Mouse (Mus musculus): ENCODE measurements around the gene Bzw1.
A peak's percentile ranks its signal among the peaks of the same experiment; 100 is the strongest.

Bzw1 gene

GRCm38 (mm10) chr1:58396179-58396578 lies 3.5 kb downstream of the Bzw1 start:
- peak; percentile 47 for DNase-seq (ENCODE audit: low read depth)

- DNase-seq (ENCODE audit: low read depth), result no peak
These were observed 5.0 kb downstream of the Bzw1 start for GRCm38 (mm10) chr1:58397731-58398130.

- peak; percentile 12 for DNase-seq (ENCODE audit: low read depth)
These were observed 8.7 kb downstream of the Bzw1 start for GRCm38 (mm10) chr1:58401396-58401795.

- DNase-seq (ENCODE audit: low read depth), result peak; percentile 24
These were observed 11.0 kb downstream of the Bzw1 start for GRCm38 (mm10) chr1:58403745-58404144.

- no peak for DNase-seq (ENCODE audit: low read depth)
These were observed 14.6 kb downstream of the Bzw1 start for GRCm38 (mm10) chr1:58407321-58407720.

GRCm38 (mm10) chr1:58408141-58408540 lies 15.4 kb downstream of the Bzw1 start:
- no peak for DNase-seq (ENCODE audit: low read depth)

GRCm38 (mm10) chr1:58409553-58410197 lies 17.0 kb downstream of the Bzw1 start:
- DNase-seq (ENCODE audit: low read depth), result peak; percentile 45

GRCm38 (mm10) chr1:58410198-58410588 lies 17.5 kb downstream of the Bzw1 start:
- DNase-seq (ENCODE audit: low read depth), result peak; percentile 46

- peak; percentile 37 for DNase-seq (ENCODE audit: low read depth)
These were observed 18.1 kb downstream of the Bzw1 start for GRCm38 (mm10) chr1:58410776-58411175.

GRCm38 (mm10) chr1:58415442-58415841 lies 22.7 kb downstream of the Bzw1 start:
- peak; percentile 69 for DNase-seq (ENCODE audit: low read depth)

- DNase-seq (ENCODE audit: low read depth), result no peak
These were observed 23.4 kb downstream of the Bzw1 start for GRCm38 (mm10) chr1:58416048-58416447.

- peak; percentile 46 for DNase-seq (ENCODE audit: low read depth)
These were observed 27.3 kb downstream of the Bzw1 start for GRCm38 (mm10) chr1:58420032-58420431.

- peak; percentile 56 for DNase-seq (ENCODE audit: low read depth)
These were observed 28.3 kb downstream of the Bzw1 start for GRCm38 (mm10) chr1:58420961-58421360.

- peak; percentile 95 for DNase-seq (ENCODE audit: low read depth)
These were observed 30.2 kb downstream of the Bzw1 start for GRCm38 (mm10) chr1:58422879-58423278.

- DNase-seq (ENCODE audit: low read depth), result peak; percentile 96
These were observed 30.9 kb downstream of the Bzw1 start, which contains the start of gene Clk1 for GRCm38 (mm10) chr1:58423371-58424248. Gene Clk1 (minus strand): TSS chr1:58424066.

GRCm38 (mm10) chr1:58424551-58424950 lies 31.9 kb downstream of the Bzw1 start:
- peak; percentile 37 for DNase-seq (ENCODE audit: low read depth)

- no peak for DNase-seq (ENCODE audit: low read depth)
These were observed 52.0 kb downstream of the Bzw1 start for GRCm38 (mm10) chr1:58444691-58445090.

- DNase-seq (ENCODE audit: low read depth), result peak; percentile 91
These were observed 52.5 kb downstream of the Bzw1 start, which contains the start of the genes Nif3l1 and Ppil3 for GRCm38 (mm10) chr1:58445143-58445722. Gene Nif3l1 (plus strand): TSS chr1:58445151. Gene Ppil3 (minus strand): TSS chr1:58445486.

- peak; percentile 69 for DNase-seq (ENCODE audit: low read depth)
These were observed 53.2 kb downstream of the Bzw1 start for GRCm38 (mm10) chr1:58445861-58446260.

GRCm38 (mm10) chr1:58447766-58448165 lies 55.1 kb downstream of the Bzw1 start:
- DNase-seq (ENCODE audit: low read depth), result no peak

GRCm38 (mm10) chr1:58448396-58448795 lies 55.7 kb downstream of the Bzw1 start:
- DNase-seq (ENCODE audit: low read depth), result peak; percentile 26

- peak; percentile 54 for DNase-seq (ENCODE audit: low read depth)
These were observed 61.6 kb downstream of the Bzw1 start for GRCm38 (mm10) chr1:58454316-58454715.
